ENCODE assay signal across 8 mouse cellular contexts in genomic region chr7:19131324-19131848, GRCm38 (mm10). TPM values are rescaled to one million over a fixed set of nuclear protein-coding genes. Genes with fewer than 3 reads are reported as not detected.
DNase-seq lines count a peak whose midpoint lies in the region; ATAC-seq and TF ChIP-seq lines count a peak whose summit lies in the region.

No protein-coding gene starts in this region.

- H3K9me3 ChIP-seq in CH12.LX (replicated peaks; ENCODE audit: low read length): no peaks in the 10 kb centered on the region
- no peaks in the 10 kb centered on the region for H3K9me3 ChIP-seq in forebrain, embryonic 11.5 days (ENCODE audit: control insufficient read depth, low read length)
- H3K9me3 ChIP-seq in heart, embryonic 16.5 days (replicated peaks; ENCODE audit: control insufficient read depth, low read length): no peaks in the 10 kb centered on the region
- no peaks in the 10 kb centered on the region for H3K9me3 ChIP-seq in liver, embryonic 15.5 days (replicated peaks)
- H3K9me3 ChIP-seq in neural tube, embryonic 12.5 days: no peaks in the 10 kb centered on the region

- dilution Hi-C loops in CH12.LX (cut with MboI; ENCODE audit: extremely low pct_ligation_motif_present, extremely low pct_unique_long_range_greater_than_20kb, low sequenced_read_pairs): no loop called here

- H3K27me3 ChIP-seq in CH12.LX (replicated peaks): no peaks in the 10 kb centered on the region
- H3K27me3 ChIP-seq in forebrain, embryonic 11.5 days (ENCODE audit: control insufficient read depth, insufficient read depth, low read length): no peaks in the 10 kb centered on the region
- H3K27me3 ChIP-seq in heart, embryonic 16.5 days (ENCODE audit: control insufficient read depth, insufficient read depth, low read length): no peaks in the 10 kb centered on the region
- H3K27me3 ChIP-seq in liver, embryonic 15.5 days: no peaks in the 10 kb centered on the region
- H3K27me3 ChIP-seq in neural tube, embryonic 12.5 days (replicated peaks): no peaks in the 10 kb centered on the region

- H3K79me2 ChIP-seq in CH12.LX (replicated peaks; ENCODE audit: control insufficient read depth, extremely low read depth, insufficient read depth, poor library complexity, severe bottlenecking): peaks cover 9% of the 10 kb centered on the region; the same call in 1 of the 2 replicates

- no peak for TF ChIP-seq EP300 in CH12.LX (IDR thresholded peaks at IDR 0.05; ENCODE audit: low read length)

- in situ Hi-C loops in CH12.LX (cut with MboI; ENCODE audit: low pct_ligation_motif_present, low pct_unique_long_range_greater_than_20kb, low sequenced_read_pairs): no loop called here

- H3K36me3 ChIP-seq in CH12.LX (replicated peaks in 1 of 2; ENCODE audit: control insufficient read depth in 1 of 2, insufficient read depth in 1 of 2, low read length in 1 of 2): peaks cover 28 to 67% of the 10 kb centered on the region in 2 experiments
- H3K36me3 ChIP-seq in forebrain, embryonic 11.5 days (ENCODE audit: control insufficient read depth, insufficient read depth, low read length): peaks cover 9% of the 10 kb centered on the region; the same call in 1 of the 2 replicates
- peaks cover 15% of the 10 kb centered on the region for H3K36me3 ChIP-seq in heart, embryonic 16.5 days (ENCODE audit: control insufficient read depth, insufficient read depth)
- H3K36me3 ChIP-seq in liver, embryonic 15.5 days (replicated peaks): peaks cover 26% of the 10 kb centered on the region
- peaks cover 24% of the 10 kb centered on the region for H3K36me3 ChIP-seq in neural tube, embryonic 12.5 days

- H3K27ac ChIP-seq in CH12.LX (ENCODE audit: insufficient read depth, low read depth): no peak overlapping the region
- H3K27ac ChIP-seq in forebrain, embryonic 11.5 days (ENCODE audit: low read depth, low read length): peak overlapping the region; percentile 69
- H3K27ac ChIP-seq in heart, embryonic 16.5 days (ENCODE audit: low read length): peak overlapping the region; percentile 91
- H3K27ac ChIP-seq in liver, embryonic 15.5 days (replicated peaks): peak overlapping the region; percentile 51
- H3K27ac ChIP-seq in neural tube, embryonic 12.5 days: peak overlapping the region; percentile 84

- H3K4me3 ChIP-seq in CH12.LX (replicated peaks in 1 of 3; ENCODE audit: low read depth in 2 of 3, low read length in 2 of 3, poor library complexity in 1 of 3): peak overlapping the region; percentile 12 to 44 (median 41)
- H3K4me3 ChIP-seq in forebrain, embryonic 11.5 days (ENCODE audit: low read depth, low read length): peak overlapping the region; percentile 35
- H3K4me3 ChIP-seq in heart, embryonic 16.5 days (ENCODE audit: low read length): peak overlapping the region; percentile 63
- peak overlapping the region; percentile 52 for H3K4me3 ChIP-seq in liver, embryonic 15.5 days (replicated peaks)
- peak overlapping the region; percentile 35 for H3K4me3 ChIP-seq in neural tube, embryonic 12.5 days

- WGBS in forebrain, embryonic 11.5 days: under 1% methylated on average over 39 of the region's 39 CpGs
- WGBS in heart, embryonic 16.5 days: under 1% methylated on average over 39 of the region's 39 CpGs
- under 1% methylated on average over 39 of the region's 39 CpGs for WGBS in liver, embryonic 15.5 days (ENCODE audit: insufficient replicate concordance)
- WGBS in neural tube, embryonic 12.5 days: under 1% methylated on average over 39 of the region's 39 CpGs

- ATAC-seq in forebrain, embryonic 11.5 days (replicated peaks; ENCODE audit: low FRiP score): peak; percentile 98
- peak; percentile 100 for ATAC-seq in heart, embryonic 16.5 days (replicated peaks; ENCODE audit: extremely low read depth, insufficient read depth, low FRiP score)
- ATAC-seq in liver, embryonic 15.5 days (ENCODE audit: insufficient read depth): peak; percentile 96
- ATAC-seq in neural tube, embryonic 12.5 days (ENCODE audit: low FRiP score, low read depth): peak; percentile 98

- peak in 1 of 2 experiments; percentile 61; a peak in 2 of 4 replicates for TF ChIP-seq CTCF in CH12.LX (conservative IDR thresholded peaks at IDR 0.05 in 1 of 2, IDR thresholded peaks at IDR 0.05 in 1 of 2; ENCODE audit: low read depth in 2 of 2, low read length in 2 of 2)

- peak; percentile 93 for DNase-seq in CH12.LX (ENCODE audit: extremely low read depth)
- DNase-seq in c-Kit-positive CD71-positive TER-119-negative erythroid progenitor cells, embryonic 14.5 days (ENCODE audit: low read depth): peak; percentile 89
- DNase-seq in forebrain, embryonic 11.5 days (ENCODE audit: low spot score): peak; percentile 98
- DNase-seq in kidney, postnatal 36 days: peak; percentile 98 to 99
- DNase-seq in telencephalon, adult 2 months (ENCODE audit: low read depth, low spot score): peak; percentile 98

- H3K4me1 ChIP-seq in CH12.LX (ENCODE audit: control insufficient read depth in 1 of 2, insufficient read depth in 2 of 2): peaks cover 0 to 28% of the 10 kb centered on the region in 2 experiments; a peak in 2 of 4 replicates
- H3K4me1 ChIP-seq in forebrain, embryonic 11.5 days (replicated peaks; ENCODE audit: control insufficient read depth, insufficient read depth, low read length): peaks cover 7% of the 10 kb centered on the region
- H3K4me1 ChIP-seq in heart, embryonic 16.5 days (ENCODE audit: control insufficient read depth, insufficient read depth, low read length): peaks cover 9% of the 10 kb centered on the region
- H3K4me1 ChIP-seq in liver, embryonic 15.5 days (replicated peaks): peaks cover 16% of the 10 kb centered on the region
- peaks cover 14% of the 10 kb centered on the region for H3K4me1 ChIP-seq in neural tube, embryonic 12.5 days

- peak overlapping the region; percentile 54 for H3K4me2 ChIP-seq in CH12.LX (ENCODE audit: insufficient read depth, low read depth, poor library complexity, severe bottlenecking)
- peak overlapping the region; percentile 67 for H3K4me2 ChIP-seq in forebrain, embryonic 11.5 days (ENCODE audit: low read depth, low read length, severe bottlenecking)
- peak overlapping the region; percentile 79 for H3K4me2 ChIP-seq in heart, embryonic 16.5 days (ENCODE audit: low read depth, low read length)
- peak overlapping the region; percentile 78 for H3K4me2 ChIP-seq in liver, embryonic 15.5 days
- H3K4me2 ChIP-seq in neural tube, embryonic 12.5 days (replicated peaks): peak overlapping the region; percentile 65

- H3K9ac ChIP-seq in CH12.LX (ENCODE audit: insufficient read depth, low read depth): no peak overlapping the region
- H3K9ac ChIP-seq in forebrain, embryonic 11.5 days (ENCODE audit: low read length): peak overlapping the region; percentile 45; the same call in 1 of the 2 replicates
- H3K9ac ChIP-seq in heart, embryonic 16.5 days (ENCODE audit: low read length): peak overlapping the region; percentile 70
- H3K9ac ChIP-seq in liver, embryonic 15.5 days: peak overlapping the region; percentile 17
- H3K9ac ChIP-seq in neural tube, embryonic 12.5 days: peak overlapping the region; percentile 56

- 0 out of 2 replicates have a peak, but pooled peaks have one; percentile 17 for TF ChIP-seq POLR2A in CH12.LX (IDR thresholded peaks at IDR 0.05; ENCODE audit: low read depth, low read length)

- no peak for TF ChIP-seq RAD21 in CH12.LX (IDR thresholded peaks at IDR 0.05; ENCODE audit: low read depth, low read length)

RNA-seq across cellular contexts. Expression of gene Fbxo46, which starts 11.7 kb away (rescaled TPM):
- total RNA-seq in CH12.LX (2012; rRNA removed) (11.6 and 12.5 TPM in 2 replicates), CH12.LX (2014; rRNA removed) (3.5 and 4.0 TPM in 2 replicates)
- polyA plus RNA-seq in CH12.LX (2012; ENCODE audit: insufficient read length, low read depth): 4.8 and 6.1 TPM in 2 replicates
- polyA plus RNA-seq in forebrain, embryonic 11.5 days (2014; fragmentation: Nextera tagmentation; extraction: Ambion mirVana): 13.6 and 13.9 TPM in 2 replicates
- 9.8 and 9.9 TPM in 2 replicates for polyA plus RNA-seq in heart, embryonic 16.5 days (2015; fragmentation: Nextera tagmentation; extraction: Ambion mirVana)
- polyA plus RNA-seq in liver, embryonic 15.5 days (2015; fragmentation: Nextera tagmentation; extraction: Ambion mirVana): 5.1 TPM in 2 replicates
- 18.3 and 19.9 TPM in 2 replicates for polyA plus RNA-seq in neural tube, embryonic 12.5 days (2016; fragmentation: Nextera tagmentation; extraction: Ambion mirVana)

RNA-seq across cellular contexts. Expression of gene Gm4969, which starts 13.2 kb away (rescaled TPM):
- total RNA-seq in CH12.LX (2012; rRNA removed) (0.08 TPM in 1 of 2 replicates, not detected in the other), CH12.LX (2014; rRNA removed) (not detected in 2 replicates)
- polyA plus RNA-seq in CH12.LX (2012; ENCODE audit: insufficient read length, low read depth): not detected in 2 replicates
- polyA plus RNA-seq in forebrain, embryonic 11.5 days (2014; fragmentation: Nextera tagmentation; extraction: Ambion mirVana): 1.2 and 1.4 TPM in 2 replicates
- 0.38 and 0.64 TPM in 2 replicates for polyA plus RNA-seq in heart, embryonic 16.5 days (2015; fragmentation: Nextera tagmentation; extraction: Ambion mirVana)
- 0.14 and 0.17 TPM in 2 replicates for polyA plus RNA-seq in liver, embryonic 15.5 days (2015; fragmentation: Nextera tagmentation; extraction: Ambion mirVana)
- 1.0 and 1.1 TPM in 2 replicates for polyA plus RNA-seq in neural tube, embryonic 12.5 days (2016; fragmentation: Nextera tagmentation; extraction: Ambion mirVana)

RNA-seq across cellular contexts. Expression of gene Qpctl, which starts 17.7 kb away (rescaled TPM):
- 9.3 and 9.8 TPM in 2 replicates for total RNA-seq in CH12.LX (2012; rRNA removed)
- 5.1 and 5.2 TPM in 2 replicates for total RNA-seq in CH12.LX (2014; rRNA removed)
- 9.2 and 9.6 TPM in 2 replicates for polyA plus RNA-seq in CH12.LX (2012; ENCODE audit: insufficient read length, low read depth)
- 13.8 and 13.9 TPM in 2 replicates for polyA plus RNA-seq in forebrain, embryonic 11.5 days (2014; fragmentation: Nextera tagmentation; extraction: Ambion mirVana)
- 9.6 and 10.6 TPM in 2 replicates for polyA plus RNA-seq in heart, embryonic 16.5 days (2015; fragmentation: Nextera tagmentation; extraction: Ambion mirVana)
- 4.1 and 4.6 TPM in 2 replicates for polyA plus RNA-seq in liver, embryonic 15.5 days (2015; fragmentation: Nextera tagmentation; extraction: Ambion mirVana)
- polyA plus RNA-seq in neural tube, embryonic 12.5 days (2016; fragmentation: Nextera tagmentation; extraction: Ambion mirVana): 19.5 and 20.9 TPM in 2 replicates

RNA-seq across cellular contexts. Expression of gene Snrpd2, which starts 18.1 kb away (rescaled TPM):
- total RNA-seq in CH12.LX (2012; rRNA removed) (348 and 408 TPM in 2 replicates), CH12.LX (2014; rRNA removed) (178 and 213 TPM in 2 replicates)
- polyA plus RNA-seq in CH12.LX (2012; ENCODE audit: insufficient read length, low read depth): 177 and 193 TPM in 2 replicates
- 154 and 158 TPM in 2 replicates for polyA plus RNA-seq in forebrain, embryonic 11.5 days (2014; fragmentation: Nextera tagmentation; extraction: Ambion mirVana)
- 84.3 and 93.8 TPM in 2 replicates for polyA plus RNA-seq in heart, embryonic 16.5 days (2015; fragmentation: Nextera tagmentation; extraction: Ambion mirVana)
- 52.8 and 55.6 TPM in 2 replicates for polyA plus RNA-seq in liver, embryonic 15.5 days (2015; fragmentation: Nextera tagmentation; extraction: Ambion mirVana)
- 124 and 133 TPM in 2 replicates for polyA plus RNA-seq in neural tube, embryonic 12.5 days (2016; fragmentation: Nextera tagmentation; extraction: Ambion mirVana)

RNA-seq across cellular contexts. Expression of gene Gipr, which starts 34.5 kb away (rescaled TPM):
- 0.04 TPM in 1 of 2 replicates, not detected in the other for total RNA-seq in CH12.LX (2012; rRNA removed)
- total RNA-seq in CH12.LX (2014; rRNA removed): not detected in 2 replicates
- polyA plus RNA-seq in CH12.LX (2012; ENCODE audit: insufficient read length, low read depth): 0.11 and 0.12 TPM in 2 replicates
- polyA plus RNA-seq in forebrain, embryonic 11.5 days (2014; fragmentation: Nextera tagmentation; extraction: Ambion mirVana): 0.56 and 0.75 TPM in 2 replicates
- 104 and 107 TPM in 2 replicates for polyA plus RNA-seq in heart, embryonic 16.5 days (2015; fragmentation: Nextera tagmentation; extraction: Ambion mirVana)
- 0.36 and 1.0 TPM in 2 replicates for polyA plus RNA-seq in liver, embryonic 15.5 days (2015; fragmentation: Nextera tagmentation; extraction: Ambion mirVana)
- 1.1 and 1.8 TPM in 2 replicates for polyA plus RNA-seq in neural tube, embryonic 12.5 days (2016; fragmentation: Nextera tagmentation; extraction: Ambion mirVana)
